Mouse (Mus musculus): Measurements from ENCODE around the gene Cdh5. TPM values are rescaled to one million over a fixed set of nuclear protein-coding genes. Genes with fewer than 3 reads are reported as not detected.
"Not testable (repeated sequence)": the region's sequence is repeated elsewhere in the genome, so short reads cannot be mapped to it uniquely, and the experiment has no call there.

Gene Cdh5
- polyA plus RNA-seq, 1 experiment, result 3.7 TPM

GRCm38 (mm10) chr8:104065906-104066518 lies 35.4 kb upstream of the Cdh5 start:
- no peaks in the 10 kb centered on the region; the same call in 1 of the 2 replicates for H3K4me1 ChIP-seq (ENCODE audit: control insufficient read depth, insufficient read depth, low read length)
- H3K27me3 ChIP-seq (ENCODE audit: control insufficient read depth, insufficient read depth, low read length), result no peaks in the 10 kb centered on the region
- H3K27ac ChIP-seq (ENCODE audit: control insufficient read depth, insufficient read depth, low read depth, low read length), result no peak overlapping the region
- no peak for TF ChIP-seq CTCF (IDR thresholded peaks at IDR 0.05; ENCODE audit: control insufficient read depth, insufficient read depth, insufficient replicate concordance, low read depth, low read length)
- no peak for TF ChIP-seq POLR2A (IDR thresholded peaks at IDR 0.05; ENCODE audit: control insufficient read depth, low read depth, low read length)
- H3K4me3 ChIP-seq (ENCODE audit: control insufficient read depth, low read depth, low read length), result no peak overlapping the region
- no peaks in the 10 kb centered on the region for H3K36me3 ChIP-seq (ENCODE audit: control insufficient read depth, insufficient read depth, low read length)

GRCm38 (mm10) chr8:104067390-104067925 lies 34.0 kb upstream of the Cdh5 start:
- Histone ChIP-seq H3K36me3 (ENCODE audit: control insufficient read depth, insufficient read depth, low read length) (no peaks in the 10 kb centered on the region), H3K4me1 (ENCODE audit: control insufficient read depth, insufficient read depth, low read length) (no peaks in the 10 kb centered on the region), H3K27ac (ENCODE audit: control insufficient read depth, insufficient read depth, low read depth, low read length) (no peak overlapping the region), H3K27me3 (ENCODE audit: control insufficient read depth, insufficient read depth, low read length) (no peaks in the 10 kb centered on the region), H3K4me3 (ENCODE audit: control insufficient read depth, low read depth, low read length) (no peak overlapping the region)
- TF ChIP-seq POLR2A (IDR thresholded peaks at IDR 0.05; ENCODE audit: control insufficient read depth, low read depth, low read length), result no peak
- TF ChIP-seq CTCF (IDR thresholded peaks at IDR 0.05; ENCODE audit: control insufficient read depth, insufficient read depth, insufficient replicate concordance, low read depth, low read length), result no peak

DNA sequence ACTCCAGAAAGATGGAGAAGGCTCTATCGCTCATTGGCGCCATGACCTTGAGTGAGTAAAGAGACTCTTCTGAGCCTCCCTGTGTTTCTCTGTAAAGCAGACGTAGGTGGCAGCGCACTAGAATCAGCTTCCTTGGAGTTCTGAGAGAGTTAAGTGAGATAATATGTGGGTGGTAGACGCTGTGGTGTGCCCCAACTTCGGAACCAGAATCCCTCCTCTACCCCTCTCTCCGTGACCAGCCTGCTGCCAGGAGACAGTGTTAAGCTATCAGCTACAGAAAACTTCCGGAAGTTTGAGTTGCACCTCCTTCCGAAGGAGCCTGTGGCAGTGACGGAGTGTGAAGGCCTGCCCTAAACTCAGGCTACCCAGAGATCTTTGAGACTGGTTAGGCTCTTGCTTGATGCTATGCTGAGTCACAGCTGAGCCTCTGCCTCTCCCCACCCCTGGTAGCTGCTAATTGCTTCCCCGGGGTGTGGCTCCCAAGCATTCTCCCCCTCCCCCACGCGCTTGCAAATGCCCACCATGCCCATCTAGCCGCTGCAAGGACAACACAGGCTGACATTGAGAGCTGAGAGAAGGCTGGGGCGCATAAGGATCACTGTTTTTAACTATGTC lies 32.9 kb upstream of the Cdh5 start:
- Histone ChIP-seq H3K4me3 (ENCODE audit: control insufficient read depth, low read depth, low read length) (no peak overlapping the region), H3K27ac (ENCODE audit: control insufficient read depth, insufficient read depth, low read depth, low read length) (no peak overlapping the region), H3K27me3 (ENCODE audit: control insufficient read depth, insufficient read depth, low read length) (no peaks in the 10 kb centered on the region), H3K36me3 (ENCODE audit: control insufficient read depth, insufficient read depth, low read length) (no peaks in the 10 kb centered on the region), H3K4me1 (ENCODE audit: control insufficient read depth, insufficient read depth, low read length) (no peaks in the 10 kb centered on the region)
- no peak for TF ChIP-seq CTCF (IDR thresholded peaks at IDR 0.05; ENCODE audit: control insufficient read depth, insufficient read depth, insufficient replicate concordance, low read depth, low read length)
- no peak for TF ChIP-seq POLR2A (IDR thresholded peaks at IDR 0.05; ENCODE audit: control insufficient read depth, low read depth, low read length)

- H3K27ac ChIP-seq (ENCODE audit: control insufficient read depth, insufficient read depth, low read depth, low read length); H3K27me3 ChIP-seq (ENCODE audit: control insufficient read depth, insufficient read depth, low read length); H3K36me3 ChIP-seq (ENCODE audit: control insufficient read depth, insufficient read depth, low read length); H3K4me1 ChIP-seq (ENCODE audit: control insufficient read depth, insufficient read depth, low read length); H3K4me3 ChIP-seq (ENCODE audit: control insufficient read depth, low read depth, low read length): not testable (repeated sequence)
These were observed 31.1 kb upstream of the Cdh5 start for GRCm38 (mm10) chr8:104070201-104070865.

- H3K27me3 ChIP-seq (ENCODE audit: control insufficient read depth, insufficient read depth, low read length), result no peaks in the 10 kb centered on the region
- H3K4me1 ChIP-seq (ENCODE audit: control insufficient read depth, insufficient read depth, low read length), result no peaks in the 10 kb centered on the region
- no peaks in the 10 kb centered on the region for H3K36me3 ChIP-seq (ENCODE audit: control insufficient read depth, insufficient read depth, low read length)
- no peak for TF ChIP-seq POLR2A (IDR thresholded peaks at IDR 0.05; ENCODE audit: control insufficient read depth, low read depth, low read length)
- TF ChIP-seq CTCF (IDR thresholded peaks at IDR 0.05; ENCODE audit: control insufficient read depth, insufficient read depth, insufficient replicate concordance, low read depth, low read length), result no peak
- no peak overlapping the region for H3K27ac ChIP-seq (ENCODE audit: control insufficient read depth, insufficient read depth, low read depth, low read length)
- no peak overlapping the region for H3K4me3 ChIP-seq (ENCODE audit: control insufficient read depth, low read depth, low read length)
These were observed 30.5 kb upstream of the Cdh5 start for GRCm38 (mm10) chr8:104070949-104071348.

- Histone ChIP-seq H3K36me3 (ENCODE audit: control insufficient read depth, insufficient read depth, low read length) (no peaks in the 10 kb centered on the region), H3K4me3 (ENCODE audit: control insufficient read depth, low read depth, low read length) (no peak overlapping the region), H3K27me3 (ENCODE audit: control insufficient read depth, insufficient read depth, low read length) (no peaks in the 10 kb centered on the region), H3K4me1 (ENCODE audit: control insufficient read depth, insufficient read depth, low read length) (no peaks in the 10 kb centered on the region), H3K27ac (ENCODE audit: control insufficient read depth, insufficient read depth, low read depth, low read length) (no peak overlapping the region)
- TF ChIP-seq POLR2A (IDR thresholded peaks at IDR 0.05; ENCODE audit: control insufficient read depth, low read depth, low read length), result no peak
- TF ChIP-seq CTCF (IDR thresholded peaks at IDR 0.05; ENCODE audit: control insufficient read depth, insufficient read depth, insufficient replicate concordance, low read depth, low read length), result no peak
These were observed 26.3 kb upstream of the Cdh5 start for GRCm38 (mm10) chr8:104075079-104075478.

GRCm38 (mm10) chr8:104076541-104077412 lies 24.6 kb upstream of the Cdh5 start:
- H3K27me3 ChIP-seq (ENCODE audit: control insufficient read depth, insufficient read depth, low read length), result no peaks in the 10 kb centered on the region

More at GRCm38 (mm10) chr8:104076541-104077412, 24.6 kb upstream of the Cdh5 start:
- Histone ChIP-seq H3K4me1 (ENCODE audit: control insufficient read depth, insufficient read depth, low read length) (no peaks in the 10 kb centered on the region), H3K36me3 (ENCODE audit: control insufficient read depth, insufficient read depth, low read length) (no peaks in the 10 kb centered on the region), H3K4me3 (ENCODE audit: control insufficient read depth, low read depth, low read length) (no peak overlapping the region), H3K27ac (ENCODE audit: control insufficient read depth, insufficient read depth, low read depth, low read length) (no peak overlapping the region)
- TF ChIP-seq CTCF (IDR thresholded peaks at IDR 0.05; ENCODE audit: control insufficient read depth, insufficient read depth, insufficient replicate concordance, low read depth, low read length), result no peak
- TF ChIP-seq POLR2A (IDR thresholded peaks at IDR 0.05; ENCODE audit: control insufficient read depth, low read depth, low read length), result no peak

Measured in testis, adult 2 months (tissue).